Mouse (Mus musculus) frontal cortex, postnatal 25 days (tissue): ENCODE data around the gene Cbs.
"Not testable (repeated sequence)": the region's sequence is repeated elsewhere in the genome, so short reads cannot be mapped to it uniquely, and the experiment has no call there.

Experiments
- DNase-seq, 2 experiments: peaks; one replicate each; pipeline ENCODE4 v3.0.0; 2022; ENCODE audit warnings: low spot score in 2 of 2

Gene Cbs

DNA sequence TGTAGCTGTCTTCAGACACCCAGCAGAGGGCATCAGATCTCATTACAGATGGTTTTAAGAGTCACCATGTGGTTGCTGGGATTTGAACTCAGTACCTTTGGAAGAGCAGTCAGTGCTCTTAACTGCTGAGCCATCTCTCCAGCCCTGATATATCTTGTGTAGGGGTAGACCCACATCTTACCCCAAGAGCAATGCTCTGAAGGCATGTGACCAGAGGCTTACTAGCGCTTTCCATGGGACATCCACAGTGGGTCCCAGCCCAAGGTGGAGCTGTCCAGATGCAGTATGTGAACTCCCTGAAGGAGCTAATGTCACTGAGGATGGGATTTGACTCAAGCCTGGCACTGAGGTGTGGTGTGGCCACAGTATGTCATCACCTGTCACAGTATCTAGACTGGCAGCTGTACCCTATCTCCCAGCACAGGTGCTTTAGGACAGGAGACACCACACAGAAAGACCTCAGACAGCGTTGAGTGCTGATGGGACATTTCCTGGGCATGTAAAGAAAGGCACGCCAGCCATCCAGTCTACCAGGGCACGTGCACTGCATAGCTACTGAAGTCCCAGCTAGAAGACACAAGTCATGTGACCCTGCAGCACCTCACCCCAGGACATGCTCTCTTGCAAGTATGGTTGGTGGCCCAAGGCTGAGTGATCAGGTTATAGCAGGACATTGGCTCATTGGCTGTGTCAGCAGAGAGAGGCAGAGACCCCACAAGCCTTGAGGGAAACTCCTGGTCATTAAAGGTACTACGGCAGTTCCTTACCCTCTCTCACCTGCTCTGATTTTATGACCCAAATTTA is 9.4 kb upstream of the Cbs start:
- no peak for DNase-seq

DNA sequence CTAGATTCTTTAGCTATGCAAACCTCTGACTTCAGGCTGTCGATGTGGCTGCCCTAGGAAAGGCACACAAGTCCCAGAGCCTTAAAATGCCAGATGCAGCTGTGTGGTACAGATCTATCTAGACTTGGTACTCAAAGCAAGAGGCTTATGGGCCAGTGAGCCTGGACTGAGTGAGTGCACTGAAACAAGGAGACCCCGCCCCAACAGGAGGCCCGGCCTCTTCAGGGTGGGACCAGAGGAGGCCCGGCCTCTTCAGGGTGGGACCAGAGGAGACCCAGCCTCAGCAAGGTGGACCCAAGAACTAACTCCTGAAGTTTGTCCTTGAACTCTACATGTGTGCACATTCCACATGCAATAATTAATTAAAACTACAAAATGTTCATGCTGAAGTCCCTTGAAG is 5.9 kb upstream of the Cbs start:
- DNase-seq = no peak

DNA sequence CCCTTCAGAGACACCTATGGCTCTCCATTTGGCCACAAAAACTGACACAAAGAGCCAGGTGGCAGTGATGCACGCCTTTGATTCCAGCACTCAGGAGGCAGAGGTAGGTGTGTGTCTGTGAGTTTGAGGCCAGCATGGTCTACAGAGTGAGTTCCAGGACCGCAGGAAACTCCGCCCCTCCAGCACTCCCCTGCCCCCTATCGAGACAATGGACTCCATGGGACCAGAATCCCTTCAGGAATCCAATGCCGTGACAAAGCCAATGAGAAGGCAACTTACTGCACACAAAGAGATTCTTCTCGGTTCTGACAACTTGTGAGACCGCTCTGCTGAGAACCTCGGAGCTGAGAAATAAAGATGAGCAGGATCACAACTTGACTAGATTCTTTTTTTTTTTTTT is 5.3 kb upstream of the Cbs start:
- DNase-seq = no peak

- DNase-seq = no peak
Observed at GRCm38 (mm10) chr17:31639651-31640050, 2.6 kb upstream of the Cbs start.

DNA sequence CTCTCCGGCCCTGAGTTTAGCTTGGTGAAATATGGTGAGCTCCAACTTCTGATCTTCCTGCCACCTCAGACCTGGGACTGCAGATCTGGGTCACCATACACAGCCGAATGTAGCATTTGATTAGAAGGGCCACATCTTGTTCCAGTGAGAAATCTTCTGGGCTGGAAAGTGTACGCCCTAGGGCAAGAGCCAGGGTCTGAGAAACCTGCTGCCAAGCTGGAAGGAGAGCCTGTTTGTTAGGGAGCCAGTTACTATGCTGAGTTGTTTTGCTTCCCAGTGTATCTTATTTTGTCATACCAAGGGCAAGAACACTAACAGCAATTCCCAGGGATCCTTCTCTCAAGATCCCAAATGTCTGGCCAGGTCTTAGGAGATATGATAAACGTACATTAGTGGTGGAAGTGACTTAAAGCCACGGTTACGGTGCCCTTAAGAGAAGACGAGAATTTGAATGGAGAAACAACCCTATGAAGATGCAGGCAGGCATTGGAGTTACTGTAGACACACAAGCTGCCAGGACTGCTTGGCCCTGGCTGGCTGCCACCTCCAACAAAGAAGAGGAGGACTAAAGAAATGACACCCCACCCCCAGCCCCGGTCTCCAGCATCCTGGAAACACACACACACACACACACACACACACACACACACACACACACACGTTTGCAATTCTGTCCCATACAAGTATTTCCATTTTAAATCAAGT is 980 bp upstream of the Cbs start:
- DNase-seq = peak; percentile 30 to 57

DNA sequence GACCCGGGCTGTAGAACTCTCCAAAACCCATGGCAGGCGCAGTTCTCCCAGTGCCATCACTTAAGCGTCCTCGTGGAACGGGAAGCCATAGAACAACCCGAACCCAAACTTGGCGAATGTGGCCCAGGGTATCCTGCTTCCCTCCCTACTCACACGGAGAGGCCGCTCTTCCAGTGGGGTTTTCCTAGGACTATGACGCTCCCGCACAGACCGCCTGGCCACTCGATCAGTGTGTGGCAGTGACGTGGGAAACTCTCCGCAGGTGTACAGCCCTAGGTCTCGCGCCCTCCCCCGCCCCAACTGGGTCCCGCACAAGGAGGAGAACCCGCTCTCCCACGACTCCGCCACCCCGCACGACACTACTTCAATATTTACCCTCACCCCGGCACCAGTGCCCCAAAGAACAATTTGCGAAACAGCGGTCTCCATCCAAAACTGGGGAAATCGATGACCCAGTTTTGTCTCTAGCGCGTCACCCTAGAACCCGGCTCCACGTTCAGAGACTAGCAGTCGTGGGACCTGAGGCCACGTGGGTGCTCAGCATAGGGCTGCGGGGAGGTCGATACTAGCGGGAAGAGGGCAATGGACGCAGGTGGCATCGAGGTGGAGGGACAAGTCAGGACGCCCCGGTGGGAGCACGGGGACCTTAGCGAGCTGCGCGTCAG is 629 bp downstream of the Cbs start:
- no peak for DNase-seq

DNA sequence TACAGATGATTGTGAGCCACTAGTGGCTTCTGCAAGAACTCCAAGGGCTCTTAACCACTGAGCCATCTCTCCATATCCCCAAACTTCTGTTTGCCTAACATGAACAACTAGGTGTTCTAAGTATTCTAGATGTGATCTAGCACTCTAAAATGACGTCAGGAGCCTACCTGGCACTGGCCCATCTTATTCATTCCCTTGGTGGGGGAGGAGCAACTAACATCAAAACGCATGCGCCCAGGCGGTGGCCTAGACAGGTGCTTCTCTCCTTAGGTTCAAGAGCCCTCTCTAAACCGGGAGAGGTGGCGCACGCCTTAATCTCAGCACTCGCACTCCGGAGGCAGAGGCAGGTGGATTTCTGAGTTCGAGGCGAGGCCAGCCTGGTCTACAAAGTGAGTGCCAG is 1.3 kb downstream of the Cbs start:
- no peak for DNase-seq

- no peak for DNase-seq
Observed at GRCm38 (mm10) chr17:31634896-31635295, 2.1 kb downstream of the Cbs start.

DNA sequence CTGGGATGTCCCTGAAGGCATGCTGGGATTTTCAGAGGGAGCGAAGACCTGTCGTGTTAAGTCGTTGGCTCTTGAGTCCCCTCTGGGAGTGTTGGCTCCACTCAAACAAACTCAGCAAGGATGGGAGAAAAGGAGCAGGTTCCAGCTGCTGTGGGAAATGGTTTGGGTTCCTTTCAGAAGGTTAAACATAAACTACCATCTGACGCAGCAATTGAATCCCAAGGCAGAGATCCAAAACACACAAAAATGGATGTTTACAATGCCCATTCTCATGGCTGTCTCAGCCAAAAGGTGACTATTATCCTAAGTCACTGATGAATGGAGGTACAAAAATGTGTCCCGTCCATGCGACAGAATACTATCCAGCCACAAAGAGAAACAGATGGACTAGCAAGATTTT is 4.0 kb downstream of the Cbs start:
- no peak for DNase-seq

GRCm38 (mm10) chr17:31631081-31631800 is 5.8 kb downstream of the Cbs start:
- no peak for DNase-seq

DNA sequence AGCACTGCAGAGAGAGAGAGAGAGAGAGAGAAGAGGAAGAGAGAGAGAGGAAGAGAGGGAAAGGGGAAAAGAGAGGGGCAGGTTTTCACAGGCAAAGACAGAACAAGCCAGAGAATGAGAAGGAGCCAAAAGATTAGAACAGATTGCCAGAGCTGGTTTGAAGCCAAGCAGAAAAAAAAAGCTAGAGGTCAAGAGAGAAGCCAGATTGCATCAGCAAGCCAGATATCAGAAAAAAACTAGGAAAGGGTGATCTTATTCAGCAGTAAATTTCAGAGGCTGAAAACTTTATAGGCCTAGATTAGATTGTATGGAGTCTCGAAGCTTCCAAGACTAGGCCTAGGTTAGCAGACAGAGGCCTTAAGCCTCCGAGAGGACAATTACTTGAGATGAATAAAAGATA is 9.1 kb downstream of the Cbs start:
- DNase-seq = no peak

DNA sequence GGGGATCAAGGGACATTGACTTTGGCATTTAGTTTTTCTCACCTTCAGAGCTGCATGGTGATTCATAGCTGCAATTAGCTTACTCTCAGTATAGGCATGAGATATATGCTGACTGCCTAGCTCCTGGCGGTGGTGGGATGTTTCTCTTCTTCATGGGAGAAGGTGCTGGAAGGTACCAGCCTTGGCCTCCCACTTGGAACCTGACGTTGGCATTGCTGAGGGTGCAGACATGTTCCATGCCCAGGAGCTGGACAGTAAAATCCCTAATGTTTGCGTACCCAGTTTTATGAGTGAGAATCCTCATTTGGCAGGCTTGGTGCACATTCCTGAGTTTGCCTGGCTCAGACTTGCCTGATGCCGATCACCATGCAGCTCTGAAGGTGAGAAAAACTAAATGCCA is 13.9 kb downstream of the Cbs start:
- DNase-seq = no peak

- DNase-seq = no peak
Observed at GRCm38 (mm10) chr17:31613086-31613755, 23.8 kb downstream of the Cbs start.

GRCm38 (mm10) chr17:31609895-31610294 is 27.1 kb downstream of the Cbs start:
- no peak for DNase-seq

DNA sequence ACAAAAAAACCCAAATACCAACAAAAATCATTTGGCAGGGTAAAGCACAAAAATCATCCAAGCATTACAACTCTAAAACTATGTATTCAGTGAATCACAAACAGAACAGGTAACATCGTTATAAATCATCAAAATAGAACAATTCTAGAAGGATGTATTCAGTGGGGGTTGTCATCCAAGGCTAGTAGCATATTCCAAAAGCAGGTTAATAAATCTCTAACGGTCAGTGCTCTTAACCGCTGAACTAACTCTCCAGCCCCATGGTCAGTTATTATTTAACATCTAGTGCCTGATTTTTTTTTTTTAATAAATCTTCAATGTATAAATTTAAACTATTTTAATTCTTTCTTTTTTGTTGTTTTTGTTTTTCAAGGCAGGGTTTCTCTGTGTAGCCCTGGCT is 27.9 kb downstream of the Cbs start:
- DNase-seq = not testable (repeated sequence)

GRCm38 (mm10) chr17:31607256-31607951 is 29.6 kb downstream of the Cbs start:
- no peak for DNase-seq

DNA sequence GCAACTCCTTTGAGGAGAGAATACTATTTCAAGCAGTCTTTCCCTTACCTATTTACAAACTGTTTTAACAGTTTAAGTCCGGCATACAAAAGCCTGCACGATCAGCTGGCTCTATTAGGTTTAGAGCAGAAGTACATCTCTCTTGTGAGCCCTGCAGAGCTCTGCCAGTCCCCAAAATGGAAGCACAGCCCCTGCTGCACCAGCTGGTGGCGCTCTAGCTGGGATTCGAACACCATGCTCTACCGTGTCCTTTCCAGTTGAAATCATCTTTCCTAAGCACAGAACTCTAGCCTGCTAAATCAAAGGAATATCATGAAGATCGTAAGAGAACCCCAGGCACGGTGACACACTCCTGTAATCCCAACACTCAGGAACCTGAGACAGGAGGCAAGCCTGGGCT is 30.6 kb downstream of the Cbs start:
- no peak for DNase-seq

GRCm38 (mm10) chr17:31598593-31598992 is 38.4 kb downstream of the Cbs start:
- no peak for DNase-seq

DNA sequence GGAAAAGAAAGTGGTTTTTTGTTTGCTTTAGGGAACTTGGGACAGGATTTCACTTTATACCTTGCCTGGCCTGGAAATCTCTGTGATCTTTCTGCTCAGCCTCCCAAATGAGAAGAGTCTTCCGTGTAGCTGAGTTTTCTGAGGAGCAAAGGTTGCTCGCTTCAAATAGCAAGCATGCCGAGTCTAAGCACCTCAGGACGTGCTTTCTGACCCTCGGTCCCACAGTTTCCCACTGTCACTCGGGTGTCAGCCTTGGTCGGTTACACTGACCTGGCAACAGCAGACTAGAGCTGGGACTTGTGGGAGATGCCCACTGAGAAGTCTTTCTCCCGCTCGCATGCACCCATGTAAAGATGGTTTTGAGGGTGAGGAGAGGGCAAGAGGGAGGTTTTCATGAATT is 39.1 kb downstream of the Cbs start:
- DNase-seq = no peak

GRCm38 (mm10) chr17:31595077-31595476 is 42.0 kb downstream of the Cbs start:
- no peak for DNase-seq

GRCm38 (mm10) chr17:31594590-31594989 is 42.4 kb downstream of the Cbs start:
- no peak for DNase-seq
